20 mouse cellular contexts compared by ENCODE assay signal in genomic region chr7:34242176-34242575, GRCm38 (mm10). TPM values are rescaled to one million over a fixed set of nuclear protein-coding genes. Genes with fewer than 3 reads are reported as not detected.
DNase-seq lines count a peak whose midpoint lies in the region; ATAC-seq and TF ChIP-seq lines count a peak whose summit lies in the region.
"Had no signal": no experiment of that assay in that cellular context is flagged by ENCODE, and none has a peak within 500 bp of the region (broad histone marks: within the 10 kb centered on the region; RNA-seq: fewer than 3 reads in every experiment).

No protein-coding gene starts in this region.

- no peaks in the 10 kb centered on the region for H3K9me3 ChIP-seq in hindbrain, postnatal 0 days (ENCODE audit: low read length)
- H3K9me3 ChIP-seq in hindbrain, embryonic 10.5 days, result no peaks in the 10 kb centered on the region
- no peaks in the 10 kb centered on the region for H3K9me3 ChIP-seq in ES-E14 (ENCODE audit: control insufficient read depth, insufficient read depth, low read depth, low read length)
- H3K9me3 ChIP-seq in liver, postnatal 0 days (ENCODE audit: low read length), result no peaks in the 10 kb centered on the region
- H3K9me3 ChIP-seq: heart, embryonic 13.5 days; hindbrain, embryonic 12.5 days; midbrain, embryonic 10.5 days; stomach, embryonic 15.5 days had no signal

- no peak overlapping the region for H3K9ac ChIP-seq in hindbrain, postnatal 0 days (replicated peaks; ENCODE audit: low read length)
- peak overlapping the region; percentile 74 for H3K9ac ChIP-seq in ES-E14 (ENCODE audit: insufficient read depth, low read depth, low read length, poor library complexity, severe bottlenecking)
- no peak overlapping the region for H3K9ac ChIP-seq in liver, postnatal 0 days (replicated peaks)
- H3K9ac ChIP-seq: heart, embryonic 13.5 days; hindbrain, embryonic 12.5 days; stomach, embryonic 15.5 days had no signal

- peak; percentile 60 for DNase-seq in hindbrain, postnatal 0 days (ENCODE audit: low spot score)
- DNase-seq in hindbrain, embryonic 10.5 days (ENCODE audit: low spot score), result no peak
- no peak for DNase-seq in ES-E14 (ENCODE audit: low read depth, low spot score)
- DNase-seq in cerebellum, adult 18-20 months, result peak; percentile 74 to 79
- peak; percentile 42 to 50 for DNase-seq in layer of hippocampus, adult 2 months (ENCODE audit: low spot score in 2 of 2)
- no peak for DNase-seq in lung, adult 2 months
- DNase-seq in liver, postnatal 0 days, result no peak
- DNase-seq: embryo, embryonic 11 days; gastrocnemius, postnatal 36 days; kidney, adult 18-20 months; kidney, postnatal 36 days had no signal

- H3K4me1 ChIP-seq in hindbrain, postnatal 0 days (ENCODE audit: insufficient read depth, low read length), result no peaks in the 10 kb centered on the region
- H3K4me1 ChIP-seq in hindbrain, embryonic 10.5 days (replicated peaks), result no peaks in the 10 kb centered on the region
- peaks cover 0 to 3% of the 10 kb centered on the region in 2 experiments; a peak in 1 of 4 replicates for H3K4me1 ChIP-seq in ES-E14 (ENCODE audit: control insufficient read depth in 2 of 2, insufficient read depth in 2 of 2, low read length in 2 of 2, poor library complexity in 1 of 2)
- H3K4me1 ChIP-seq in lung, adult 2 months (ENCODE audit: control insufficient read depth, insufficient read depth, low read length), result no peaks in the 10 kb centered on the region
- 0 out of 2 replicates have a peak, but pooled peaks cover 3% of the 10 kb centered on the region for H3K4me1 ChIP-seq in liver, postnatal 0 days (ENCODE audit: insufficient read depth)
- H3K4me1 ChIP-seq: heart, embryonic 13.5 days; hindbrain, embryonic 12.5 days; midbrain, embryonic 10.5 days; stomach, embryonic 15.5 days had no signal

- no peak overlapping the region for H3K4me2 ChIP-seq in hindbrain, postnatal 0 days (ENCODE audit: low read depth, low read length)
- H3K4me2 ChIP-seq in liver, postnatal 0 days (ENCODE audit: low read depth, low read length), result no peak overlapping the region
- H3K4me2 ChIP-seq: heart, embryonic 13.5 days; hindbrain, embryonic 12.5 days; stomach, embryonic 15.5 days had no signal

- H3K36me3 ChIP-seq in hindbrain, postnatal 0 days (ENCODE audit: insufficient read depth, low read length), result peaks cover 60% of the 10 kb centered on the region
- H3K36me3 ChIP-seq in hindbrain, embryonic 10.5 days, result peaks cover 80% of the 10 kb centered on the region
- H3K36me3 ChIP-seq in ES-E14 (ENCODE audit: control insufficient read depth, insufficient read depth, low read length, poor library complexity, severe bottlenecking), result peaks cover 29% of the 10 kb centered on the region
- peaks cover 63% of the 10 kb centered on the region for H3K36me3 ChIP-seq in liver, postnatal 0 days (replicated peaks; ENCODE audit: insufficient read depth, low read length)

- H3K4me3 ChIP-seq in hindbrain, postnatal 0 days (ENCODE audit: low read length), result no peak overlapping the region
- no peak overlapping the region for H3K4me3 ChIP-seq in hindbrain, embryonic 10.5 days
- peak overlapping the region; percentile 40 to 42 for H3K4me3 ChIP-seq in ES-E14 (ENCODE audit: insufficient read depth in 1 of 2, low read depth in 1 of 2, low read length in 2 of 2, poor library complexity in 1 of 2, severe bottlenecking in 1 of 2)
- no peak overlapping the region; the same call in 1 of the 2 replicates for H3K4me3 ChIP-seq in layer of hippocampus, adult 2 months
- H3K4me3 ChIP-seq in lung, adult 2 months (replicated peaks; ENCODE audit: extremely low read depth, low read depth, low read length), result no peak overlapping the region
- H3K4me3 ChIP-seq in liver, postnatal 0 days (ENCODE audit: low read depth, low read length), result no peak overlapping the region
- H3K4me3 ChIP-seq: heart, embryonic 13.5 days; hindbrain, embryonic 12.5 days; midbrain, embryonic 10.5 days; stomach, embryonic 15.5 days had no signal

- no peaks in the 10 kb centered on the region for H3K27me3 ChIP-seq in hindbrain, postnatal 0 days (ENCODE audit: insufficient read depth, low read length)
- H3K27me3 ChIP-seq in hindbrain, embryonic 10.5 days (ENCODE audit: insufficient read depth, poor library complexity, severe bottlenecking), result no peaks in the 10 kb centered on the region
- H3K27me3 ChIP-seq in liver, postnatal 0 days (ENCODE audit: insufficient read depth, low read length), result no peaks in the 10 kb centered on the region
- H3K27me3 ChIP-seq: heart, embryonic 13.5 days; hindbrain, embryonic 12.5 days; stomach, embryonic 15.5 days had no signal

- in situ Hi-C loops in ES-E14 (cut with MboI; ENCODE audit: low sequenced_read_pairs in 2 of 2, unreplicated experiment in 2 of 2), result no loop called here

- ATAC-seq in hindbrain, postnatal 0 days, result peak; percentile 44; the same call in 1 of the 2 replicates
- ATAC-seq in liver, postnatal 0 days, result no peak

- TF ChIP-seq CTCF in hindbrain, postnatal 0 days (IDR thresholded peaks at IDR 0.05; ENCODE audit: low read depth), result no peak
- peak; percentile 54 for TF ChIP-seq CTCF in layer of hippocampus, adult 2 months (conservative IDR thresholded peaks at IDR 0.05)
- TF ChIP-seq CTCF in lung, adult 2 months (IDR thresholded peaks at IDR 0.05; ENCODE audit: insufficient read depth, low read length), result no peak
- TF ChIP-seq CTCF in liver, postnatal 0 days (IDR thresholded peaks at IDR 0.05; ENCODE audit: low read depth), result no peak

- WGBS in hindbrain, postnatal 0 days, result 75% methylated on average over 11 of the region's 11 CpGs
- 94% methylated on average over 11 of the region's 11 CpGs for WGBS in hindbrain, embryonic 10.5 days
- WGBS in lung, adult 2 months, result 93% methylated on average over 11 of the region's 11 CpGs
- WGBS in liver, postnatal 0 days (ENCODE audit: insufficient replicate concordance), result 92% methylated on average over 11 of the region's 11 CpGs

- peak overlapping the region; percentile 45; the same call in 1 of the 2 replicates for H3K27ac ChIP-seq in hindbrain, postnatal 0 days
- no peak overlapping the region for H3K27ac ChIP-seq in hindbrain, embryonic 10.5 days
- no peak overlapping the region for H3K27ac ChIP-seq in ES-E14 (ENCODE audit: insufficient read depth, low read depth, low read length, poor library complexity, severe bottlenecking)
- H3K27ac ChIP-seq in layer of hippocampus, adult 2 months, result peak overlapping the region; percentile 32
- no peak overlapping the region for H3K27ac ChIP-seq in liver, postnatal 0 days (ENCODE audit: low read depth)
- H3K27ac ChIP-seq: heart, embryonic 13.5 days; hindbrain, embryonic 12.5 days; midbrain, embryonic 10.5 days; stomach, embryonic 15.5 days had no signal

- TF ChIP-seq EP300 in liver, postnatal 0 days (IDR thresholded peaks at IDR 0.05; ENCODE audit: low read depth), result no peak

- TF ChIP-seq POLR2A in lung, adult 2 months (IDR thresholded peaks at IDR 0.05; ENCODE audit: borderline replicate concordance, extremely low read depth, low read depth, low read length), result no peak

TF ChIP-seq in ES-E14, 5 proteins besides CTCF, POLR2A, EP300 and RAD21:
- TF ChIP-seq MAFK (IDR thresholded peaks at IDR 0.05; ENCODE audit: insufficient read depth, low read depth, low read length) (no peak), ZNF384 (IDR thresholded peaks at IDR 0.05; ENCODE audit: low read depth, low read length) (no peak)
TF ChIP-seq in ES-E14: peak in this region for 0.

RNA-seq across cellular contexts. Expression of gene Gm6096, which starts 8.7 kb away (rescaled TPM):
- not detected in 2 replicates for total RNA-seq in hindbrain, postnatal 0 days (2014; rRNA removed)
- not detected in 2 replicates for polyA plus RNA-seq in hindbrain, postnatal 0 days (2015; fragmentation: Nextera tagmentation; extraction: Ambion mirVana)
- not detected in 2 replicates for polyA plus RNA-seq in hindbrain, embryonic 10.5 days (2016; fragmentation: Nextera tagmentation; extraction: Ambion mirVana)
- not detected in 2 replicates for total RNA-seq in ES-E14 (2012; rRNA removed)
- total RNA-seq in layer of hippocampus, adult 2 months (2021), result not detected
- not detected in 2 replicates for polyA plus RNA-seq in lung, adult 2 months (2012; rRNA removed)
- not detected in 2 replicates for polyA plus RNA-seq in liver, postnatal 0 days (2015; fragmentation: Nextera tagmentation; extraction: Ambion mirVana)
- total RNA-seq: gastrocnemius, postnatal 36 days; left cerebral cortex, postnatal 10 days; liver, adult 2 months had no signal
- polyA plus RNA-seq: hindbrain, embryonic 12.5 days; liver, adult 2 months; lung, embryonic 16.5 days; midbrain, embryonic 10.5 days; small intestine, adult 2 months; stomach, embryonic 15.5 days; urinary bladder, adult 2 months had no signal

RNA-seq across cellular contexts. Expression of gene Gpi1, which starts 12.0 kb away (rescaled TPM):
- total RNA-seq in hindbrain, postnatal 0 days (2014; rRNA removed), result 389 and 393 TPM in 2 replicates
- 413 and 448 TPM in 2 replicates for polyA plus RNA-seq in hindbrain, postnatal 0 days (2015; fragmentation: Nextera tagmentation; extraction: Ambion mirVana)
- 313 and 393 TPM in 2 replicates for polyA plus RNA-seq in hindbrain, embryonic 10.5 days (2016; fragmentation: Nextera tagmentation; extraction: Ambion mirVana)
- 227 and 285 TPM in 2 replicates for total RNA-seq in ES-E14 (2012; rRNA removed)
- total RNA-seq in layer of hippocampus, adult 2 months (2021), result 100 to 1,000 TPM; 773 TPM
- 164 and 199 TPM in 2 replicates for polyA plus RNA-seq in lung, adult 2 months (2012; rRNA removed)
- polyA plus RNA-seq in liver, postnatal 0 days (2015; fragmentation: Nextera tagmentation; extraction: Ambion mirVana), result 173 and 218 TPM in 2 replicates

RNA-seq across cellular contexts. Expression of gene Pdcd2l, which starts 45.7 kb away (rescaled TPM):
- 37.6 and 42.7 TPM in 2 replicates for total RNA-seq in hindbrain, postnatal 0 days (2014; rRNA removed)
- 61.6 and 65.7 TPM in 2 replicates for polyA plus RNA-seq in hindbrain, postnatal 0 days (2015; fragmentation: Nextera tagmentation; extraction: Ambion mirVana)
- polyA plus RNA-seq in hindbrain, embryonic 10.5 days (2016; fragmentation: Nextera tagmentation; extraction: Ambion mirVana), result 82.2 and 85.5 TPM in 2 replicates
- total RNA-seq in ES-E14 (2012; rRNA removed), result 57.7 and 69.2 TPM in 2 replicates
- total RNA-seq in layer of hippocampus, adult 2 months (2021), result 10 to 100 TPM; 24.5 to 26.8 TPM
- 19.1 and 23.7 TPM in 2 replicates for polyA plus RNA-seq in lung, adult 2 months (2012; rRNA removed)
- polyA plus RNA-seq in liver, postnatal 0 days (2015; fragmentation: Nextera tagmentation; extraction: Ambion mirVana), result 14.2 and 17.2 TPM in 2 replicates

Comparison
In these comparisons a context has a peak if more than half of its experiments do, and no peak if none do; other contexts are left out.
1. DNase-seq: peak in hindbrain, postnatal 0 days (single experiment), cerebellum, adult 18-20 months (2 of 2) and layer of hippocampus, adult 2 months (2 of 2); none in hindbrain, embryonic 10.5 days (single experiment), ES-E14 (single experiment), lung, adult 2 months (single experiment) and liver, postnatal 0 days (single experiment).
2. H3K27ac ChIP-seq: peak in hindbrain, postnatal 0 days (single experiment) and layer of hippocampus, adult 2 months (single experiment); none in hindbrain, embryonic 10.5 days (single experiment), ES-E14 (single experiment) and liver, postnatal 0 days (single experiment).
3. H3K4me3 ChIP-seq: peak in ES-E14 (2 of 2); none in hindbrain, postnatal 0 days (single experiment), hindbrain, embryonic 10.5 days (single experiment), layer of hippocampus, adult 2 months (single experiment), lung, adult 2 months (single experiment) and liver, postnatal 0 days (single experiment).